Mouse (Mus musculus) kidney, embryonic 16.5 days (tissue): ENCODE measurements around the gene Gm16253. TPM values are rescaled to one million over a fixed set of nuclear protein-coding genes. Genes with fewer than 3 reads are reported as not detected.

Experiments
- ATAC-seq: fragments of 200-750 bp; cut with Nextera tagmentation; 2 replicates; pipeline ENCODE4 v1.8.0; 2017; ENCODE audit warnings: moderate TSS enrichment; ENCODE audit not compliant: low FRiP score, low TSS enrichment
- H3K27ac ChIP-seq: fragments of 300-500 bp; sonication (generic); 2 replicates; pipeline ENCODE4 v1.5.1; 2014; ENCODE audit warnings: low read length
- H3K27me3 ChIP-seq: fragments of 300-500 bp; sonication (generic); 2 replicates; pipeline ENCODE4 v1.6.1; 2014; ENCODE audit warnings: low read length, control low read depth, mixed read lengths; ENCODE audit not compliant: insufficient read depth
- H3K36me3 ChIP-seq: fragments of 300-500 bp; sonication (generic); 2 replicates; pipeline ENCODE4 v1.6.1; 2014; ENCODE audit warnings: low read length, control low read depth, mixed read lengths; ENCODE audit not compliant: insufficient read depth
- H3K4me1 ChIP-seq: fragments of 300-500 bp; sonication (generic); 2 replicates; pipeline ENCODE4 v1.6.1; 2014; ENCODE audit warnings: low read length, control low read depth, mixed read lengths; ENCODE audit not compliant: insufficient read depth
- H3K4me2 ChIP-seq: fragments of 300-500 bp; sonication (generic); replicated peaks from 2 replicates; pipeline ENCODE4 v1.6.1; 2014; ENCODE audit warnings: low read depth, low read length
- H3K4me3 ChIP-seq: fragments of 300-500 bp; sonication (generic); 2 replicates; pipeline ENCODE4 v1.5.1; 2014; ENCODE audit warnings: mild to moderate bottlenecking, low read length
- H3K9ac ChIP-seq: fragments of 300-500 bp; sonication (generic); replicated peaks from 2 replicates; pipeline ENCODE4 v1.6.1; 2014; ENCODE audit warnings: low read length
- H3K9me3 ChIP-seq: fragments of 300-500 bp; sonication (generic); 2 replicates; pipeline ENCODE4 v1.6.1; 2016; ENCODE audit warnings: low read length, control low read depth
- WGBS: fragments of 180-500 bp; shearing (Covaris S2); extraction: QIAGEN DNeasy Blood & Tissue Kit; methylation state at CpG from one replicate; pipeline ENCODE4 v1.1.7; 2014; 5-methylcytosine and 5-hydroxymethylcytosine counted together
- polyA plus RNA-seq: library from polyadenylated mRNA; unstranded; fragments of >200 nt; fragmentation: Nextera tagmentation; extraction: Ambion mirVana; gene quantifications from 2 replicates; pipeline ENCODE4 v1.2.1, GENCODE M21; 2015

The Gm16253 gene
- polyA plus RNA-seq, 1 experiment from 2014 or later: 1.3 TPM

DNA sequence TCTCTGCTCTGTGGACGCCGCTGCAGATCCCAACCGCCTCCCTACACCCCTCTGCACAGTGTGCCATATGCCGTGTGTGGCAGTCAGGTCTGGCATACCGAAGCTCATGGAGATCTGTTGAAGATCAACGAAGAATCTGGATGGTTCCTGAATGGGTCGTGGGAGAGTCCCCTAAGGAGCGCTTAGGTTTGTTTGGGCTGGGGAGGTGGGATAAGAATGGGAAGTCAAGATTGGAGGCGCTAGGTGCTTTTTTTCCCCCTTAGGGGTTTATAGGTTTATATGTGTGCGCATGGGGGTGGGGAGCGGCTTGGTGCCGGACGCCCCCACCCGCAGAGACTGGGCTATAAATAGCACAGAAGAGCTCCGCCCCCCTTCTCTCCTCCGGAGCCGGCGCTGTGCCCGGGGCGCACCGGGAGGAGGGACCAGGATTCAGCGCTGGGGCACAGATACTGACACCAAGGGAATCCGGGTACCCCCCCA lies 19.5 kb downstream of the Gm16253 start, which contains the start of gene Ankrd34a:
TSS of gene Ankrd34a (plus strand) at position 409 of the 480 bp plus-strand sequence.
- peak within 1 kb of the TSS; percentile 64; the same call in 1 of the 2 replicates for H3K27ac ChIP-seq
- WGBS: under 1% methylated on average over 23 of the region's 23 CpGs
- H3K9me3 ChIP-seq: no peaks in the 10 kb centered on the region
- H3K4me3 ChIP-seq: peak within 1 kb of the TSS; percentile 53
- peaks cover 33% of the 10 kb centered on the region for H3K4me1 ChIP-seq
- H3K36me3 ChIP-seq: no peaks in the 10 kb centered on the region
- peak within 1 kb of the TSS; percentile 63 for H3K9ac ChIP-seq
- peak within 1 kb of the TSS; percentile 69 for H3K4me2 ChIP-seq
- ATAC-seq: no peak
- peaks cover 25% of the 10 kb centered on the region for H3K27me3 ChIP-seq

DNA sequence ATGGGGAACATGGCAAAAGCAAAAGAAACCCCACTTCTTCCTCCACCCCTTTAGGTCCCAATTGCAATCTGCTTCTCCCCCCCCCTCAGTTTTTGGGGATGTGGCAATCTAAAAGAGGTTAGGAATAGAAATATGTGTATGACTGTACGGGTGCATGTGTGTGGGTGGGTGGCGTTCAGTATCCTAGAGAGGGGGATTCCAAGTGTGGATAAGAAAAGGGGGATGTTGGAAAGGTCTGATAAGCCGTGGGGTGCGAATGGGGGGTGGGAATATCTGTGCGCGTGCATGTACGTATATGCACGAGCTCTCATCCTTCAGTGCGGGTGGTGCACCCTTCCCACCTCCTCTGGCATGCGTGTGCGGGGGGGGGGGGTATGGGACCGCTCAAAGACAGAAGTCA lies 20.1 kb downstream of the Gm16253 start:
- no peak overlapping the region for H3K27ac ChIP-seq
- peak overlapping the region; percentile 69 for H3K4me2 ChIP-seq
- H3K27me3 ChIP-seq: peaks cover 28% of the 10 kb centered on the region
- H3K4me3 ChIP-seq: peak overlapping the region; percentile 53
- H3K9ac ChIP-seq: peak overlapping the region; percentile 63
- no peaks in the 10 kb centered on the region for H3K9me3 ChIP-seq
- peaks cover 33% of the 10 kb centered on the region for H3K4me1 ChIP-seq
- WGBS: 4% methylated on average over 9 of the region's 12 CpGs
- ATAC-seq: no peak
- no peaks in the 10 kb centered on the region for H3K36me3 ChIP-seq

DNA sequence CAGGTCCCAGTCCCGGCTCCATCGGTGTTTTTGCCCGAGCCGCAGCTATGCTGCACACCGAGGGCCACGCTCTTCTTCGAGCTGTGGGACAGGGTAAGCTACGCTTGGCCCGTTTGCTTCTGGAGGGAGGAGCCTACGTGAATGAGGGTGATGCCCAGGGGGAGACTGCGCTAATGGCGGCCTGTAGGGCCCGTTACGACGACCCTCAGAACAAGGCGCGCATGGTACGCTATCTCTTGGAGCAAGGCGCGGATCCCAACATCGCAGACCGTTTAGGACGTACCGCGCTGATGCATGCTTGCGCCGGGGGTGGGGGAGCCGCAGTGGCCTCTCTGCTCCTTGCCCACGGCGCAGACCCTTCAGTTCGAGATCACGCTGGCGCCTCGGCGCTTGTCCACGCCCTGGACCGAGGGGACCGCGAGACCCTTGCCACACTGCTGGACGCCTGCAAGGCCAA lies 20.7 kb downstream of the Gm16253 start:
- peaks cover 35% of the 10 kb centered on the region for H3K4me1 ChIP-seq
- WGBS: 0% methylated on average over 40 of the region's 40 CpGs
- peak overlapping the region; percentile 53 for H3K4me3 ChIP-seq
- H3K27ac ChIP-seq: peak overlapping the region; percentile 64; the same call in 1 of the 2 replicates
- ATAC-seq: no peak
- H3K9me3 ChIP-seq: no peaks in the 10 kb centered on the region
- peak overlapping the region; percentile 63 for H3K9ac ChIP-seq
- H3K27me3 ChIP-seq: peaks cover 28% of the 10 kb centered on the region
- H3K4me2 ChIP-seq: peak overlapping the region; percentile 69
- no peaks in the 10 kb centered on the region for H3K36me3 ChIP-seq

DNA sequence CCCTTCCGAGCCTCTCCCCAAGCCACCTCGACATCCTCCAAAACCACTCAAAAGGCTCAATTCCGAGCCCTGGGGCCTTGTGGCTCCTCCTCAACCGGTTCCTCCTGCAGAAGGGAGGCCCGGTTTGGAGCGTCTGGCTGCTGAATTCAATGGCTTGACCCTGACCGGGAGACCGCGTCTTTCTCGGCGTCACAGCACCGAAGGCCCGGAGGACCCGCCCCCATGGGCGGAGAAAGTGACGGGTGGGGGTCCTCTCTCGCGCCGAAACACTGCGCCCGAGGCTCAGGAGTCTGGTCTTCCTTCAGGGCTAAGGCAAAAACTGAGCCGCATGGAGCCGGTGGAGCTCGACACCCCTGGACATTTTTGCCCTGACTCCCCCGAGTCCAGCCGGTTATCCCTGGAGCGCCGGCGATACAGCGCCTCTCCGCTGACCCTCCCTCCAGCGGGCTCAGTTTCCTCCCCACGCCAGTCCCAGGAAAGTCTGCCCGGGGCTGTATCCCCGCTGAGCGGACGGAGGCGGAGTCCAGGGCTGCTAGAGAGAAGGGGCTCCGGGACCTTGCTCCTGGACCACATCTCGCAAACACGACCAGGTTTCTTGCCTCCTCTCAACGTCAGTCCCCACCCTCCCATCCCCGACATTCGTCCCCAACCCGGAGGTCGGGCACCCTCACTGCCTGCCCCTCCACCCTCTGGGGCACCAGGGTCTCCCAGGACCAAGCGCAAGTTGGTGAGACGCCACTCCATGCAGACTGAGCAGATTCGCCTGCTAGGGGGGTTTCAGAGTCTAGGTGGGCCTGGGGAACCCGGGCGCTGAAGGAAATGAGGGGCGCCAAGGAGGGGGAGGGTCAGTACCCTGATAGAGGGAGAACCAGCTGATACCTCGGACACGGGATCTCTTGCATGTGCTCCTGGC lies 21.6 kb downstream of the Gm16253 start:
- H3K36me3 ChIP-seq: no peaks in the 10 kb centered on the region
- peak overlapping the region; percentile 69 for H3K4me2 ChIP-seq
- peaks cover 45% of the 10 kb centered on the region for H3K4me1 ChIP-seq
- H3K27me3 ChIP-seq: peaks cover 28% of the 10 kb centered on the region
- peak overlapping the region; percentile 53 for H3K4me3 ChIP-seq
- WGBS: 2% methylated on average over 54 of the region's 54 CpGs
- ATAC-seq: no peak
- no peaks in the 10 kb centered on the region for H3K9me3 ChIP-seq
- H3K27ac ChIP-seq: peak overlapping the region; percentile 64; the same call in 1 of the 2 replicates
- peak overlapping the region; percentile 63 for H3K9ac ChIP-seq

DNA sequence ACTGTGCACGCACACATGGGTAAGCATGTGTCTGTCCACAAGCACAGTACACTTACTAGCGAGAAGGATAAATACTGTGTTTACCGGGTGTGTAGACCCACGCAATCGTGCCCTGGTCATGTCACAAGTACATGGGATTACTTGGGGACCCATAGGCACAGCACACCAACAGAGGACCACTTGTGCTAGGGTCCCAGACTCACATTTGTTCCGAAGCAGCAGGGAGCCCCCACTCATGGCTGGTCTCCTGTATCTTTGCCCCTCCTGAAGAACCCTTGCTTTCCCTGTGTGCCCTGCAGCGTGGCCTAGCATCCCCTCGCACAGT lies 22.2 kb downstream of the Gm16253 start:
- Histone ChIP-seq H3K27ac (no peak overlapping the region), H3K4me2 (peak overlapping the region; percentile 69; the same call in 1 of the 2 replicates), H3K9me3 (no peaks in the 10 kb centered on the region), H3K27me3 (peaks cover 28% of the 10 kb centered on the region), H3K4me1 (peaks cover 45% of the 10 kb centered on the region), H3K36me3 (no peaks in the 10 kb centered on the region), H3K4me3 (peak overlapping the region; percentile 53), H3K9ac (no peak overlapping the region; the same call in 1 of the 2 replicates)
- ATAC-seq: no peak
- WGBS: 56% methylated on average over 8 of the region's 8 CpGs

DNA sequence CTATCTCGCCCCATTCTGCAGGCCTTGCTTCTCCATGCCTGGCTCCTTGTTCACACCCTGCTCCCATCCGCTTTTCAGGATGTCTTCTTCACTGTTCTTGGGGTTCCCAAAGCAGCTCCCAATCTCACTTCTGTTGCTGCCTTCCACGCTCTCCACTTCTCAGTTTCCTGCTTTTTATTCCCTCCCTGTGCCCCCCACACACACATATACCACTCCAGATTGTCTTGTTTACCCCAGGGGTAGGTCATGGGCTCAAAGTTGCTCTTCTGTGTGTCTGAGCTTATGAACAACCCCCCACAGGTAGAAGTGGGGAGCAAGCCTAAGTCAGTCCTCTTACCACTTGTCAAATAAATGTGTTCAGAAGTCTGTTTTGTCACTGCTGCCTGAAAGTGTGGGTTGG lies 22.6 kb downstream of the Gm16253 start:
- Histone ChIP-seq H3K4me3 (no peak overlapping the region), H3K9ac (no peak overlapping the region), H3K36me3 (no peaks in the 10 kb centered on the region), H3K4me1 (peaks cover 45% of the 10 kb centered on the region), H3K27me3 (peaks cover 28% of the 10 kb centered on the region), H3K27ac (no peak overlapping the region), H3K9me3 (no peaks in the 10 kb centered on the region), H3K4me2 (no peak overlapping the region)
- WGBS: 79% methylated on average over 3 of the region's 3 CpGs
- no peak for ATAC-seq

DNA sequence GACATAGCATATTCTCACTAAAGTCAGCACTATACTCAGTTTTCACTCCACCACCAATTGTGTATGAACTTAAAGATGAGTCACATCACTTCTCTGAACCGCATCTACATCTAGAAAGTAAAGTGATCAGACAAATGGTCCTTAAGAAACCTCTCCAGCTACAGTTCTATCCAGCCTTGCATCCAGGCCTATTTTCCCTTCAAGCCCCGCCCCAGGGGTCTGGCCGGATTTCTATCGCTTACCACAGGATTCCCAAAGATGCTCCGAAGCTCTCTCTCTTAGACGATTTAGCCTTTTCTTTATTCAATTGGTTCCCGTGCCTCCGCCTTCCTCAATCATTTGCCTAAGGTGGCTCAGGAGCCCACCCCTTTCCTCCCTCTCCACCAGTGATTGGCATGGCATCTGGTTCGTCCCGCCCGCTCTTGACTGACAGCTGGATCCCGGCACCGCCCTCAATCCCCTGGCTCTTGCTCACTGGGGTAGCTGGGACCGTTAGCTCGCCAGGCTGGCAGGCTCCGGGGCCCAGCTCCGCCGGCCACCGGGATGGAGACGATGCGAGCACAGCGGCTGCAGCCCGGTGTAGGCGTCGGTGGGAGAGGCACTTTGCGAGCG lies 24.0 kb downstream of the Gm16253 start, which contains the start of gene Lix1l:
TSS of gene Lix1l (plus strand) at position 511 of the 612 bp plus-strand sequence.
- Histone ChIP-seq H3K9me3 (no peaks in the 10 kb centered on the region), H3K27ac (peak within 1 kb of the TSS; percentile 94), H3K4me3 (peak within 1 kb of the TSS; percentile 71), H3K9ac (peak within 1 kb of the TSS; percentile 81), H3K4me1 (peaks cover 45% of the 10 kb centered on the region), H3K27me3 (peaks cover 18% of the 10 kb centered on the region), H3K4me2 (peak within 1 kb of the TSS; percentile 73), H3K36me3 (no peaks in the 10 kb centered on the region)
- WGBS: 1% methylated on average over 27 of the region's 27 CpGs
- ATAC-seq: peak; percentile 94

DNA sequence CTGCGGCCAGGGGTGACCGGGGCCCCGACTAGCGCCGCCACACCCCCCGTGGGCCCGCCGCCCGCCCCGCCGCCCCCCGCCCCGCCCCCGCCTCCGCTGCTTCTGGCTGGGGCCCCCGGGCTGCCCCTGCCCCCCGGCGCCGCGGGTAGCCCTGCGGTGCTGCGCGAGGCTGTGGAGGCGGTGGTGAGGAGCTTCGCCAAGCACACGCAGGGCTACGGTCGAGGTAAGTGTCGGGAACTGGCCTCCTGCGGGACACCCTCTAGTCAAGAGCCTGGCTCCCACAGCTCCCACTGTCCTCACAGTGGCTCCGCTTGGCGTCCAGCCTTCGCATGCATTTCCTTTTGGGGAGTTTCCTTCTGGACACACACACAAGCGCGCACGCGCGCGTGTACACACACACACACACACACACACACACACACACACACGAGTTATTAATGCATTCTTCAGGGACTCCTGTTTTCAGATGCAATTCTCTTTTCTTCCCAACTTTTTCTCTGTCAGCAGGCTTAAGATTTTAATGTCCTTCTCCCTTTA lies 24.5 kb downstream of the Gm16253 start:
- WGBS: 1% methylated on average over 33 of the region's 40 CpGs
- ATAC-seq: peak; percentile 56
- peaks cover 15% of the 10 kb centered on the region for H3K27me3 ChIP-seq
- H3K4me1 ChIP-seq: peaks cover 39% of the 10 kb centered on the region
- H3K27ac ChIP-seq: peak overlapping the region; percentile 94
- H3K4me2 ChIP-seq: peak overlapping the region; percentile 73
- peak overlapping the region; percentile 71 for H3K4me3 ChIP-seq
- peak overlapping the region; percentile 81 for H3K9ac ChIP-seq
- H3K36me3 ChIP-seq: no peaks in the 10 kb centered on the region
- H3K9me3 ChIP-seq: no peaks in the 10 kb centered on the region

DNA sequence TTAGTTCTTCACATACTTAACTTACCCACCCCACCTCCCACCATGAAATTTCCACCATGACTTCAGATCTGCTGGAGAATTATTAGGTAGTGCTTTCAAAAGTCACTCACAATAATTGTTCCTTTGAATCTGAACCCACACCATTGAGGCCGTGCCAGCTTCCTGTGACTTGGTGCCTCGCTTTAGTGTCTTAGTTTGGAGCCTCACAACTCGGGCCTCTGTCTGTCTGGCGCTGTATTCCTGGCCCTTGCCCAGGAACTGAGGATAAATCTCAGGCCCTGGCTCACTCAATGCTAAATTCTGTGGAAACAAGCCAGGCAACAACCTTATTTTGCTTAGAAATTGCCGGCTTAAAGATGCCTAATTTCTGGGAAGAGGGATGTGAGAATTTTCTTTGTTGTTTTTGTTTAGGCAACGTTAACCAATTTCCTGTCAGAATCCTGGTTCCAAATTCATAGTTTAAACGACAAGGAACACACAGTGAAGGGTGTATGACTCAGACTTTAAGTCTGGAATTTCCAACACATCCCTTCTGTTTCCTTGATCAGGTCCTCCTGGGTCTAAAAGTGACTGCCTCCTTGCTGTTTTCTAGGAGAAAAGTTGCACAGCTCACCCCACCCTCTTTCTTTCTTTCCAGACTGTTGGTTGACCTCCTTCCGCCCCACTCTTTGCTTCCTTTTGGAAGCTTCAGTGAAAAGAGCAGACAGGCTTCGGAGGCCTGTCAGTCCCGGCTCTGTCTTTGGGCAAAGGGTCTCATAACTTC lies 25.3 kb downstream of the Gm16253 start:
- Histone ChIP-seq H3K9ac (peak overlapping the region; percentile 81), H3K27me3 (peaks cover 10% of the 10 kb centered on the region), H3K9me3 (no peaks in the 10 kb centered on the region), H3K36me3 (no peaks in the 10 kb centered on the region), H3K4me3 (peak overlapping the region; percentile 71), H3K4me2 (peak overlapping the region; percentile 73), H3K4me1 (peaks cover 31% of the 10 kb centered on the region), H3K27ac (peak overlapping the region; percentile 94)
- WGBS: 21% methylated on average over 10 of the region's 10 CpGs
- ATAC-seq: no peak
